Mouse (Mus musculus) kidney, adult 2 months (tissue): ENCODE results near the gene Erh.

ENCODE experiments used
- CTCF ChIP-seq: fragments of 200-500 bp; conservative IDR thresholded peaks from 2 replicates; pipeline ENCODE4 v1.5.1; 2011; ENCODE audit warnings: low read depth, mild to moderate bottlenecking, control low read depth, low read length, moderate library complexity, mixed read lengths; ENCODE audit not compliant: insufficient read depth, insufficient read length
- POLR2A ChIP-seq: fragments of 200-500 bp; IDR thresholded peaks from one replicate; pipeline ENCODE4 v1.6.1; 2011; ENCODE audit warnings: low read depth, low read length, control low read depth

- TF ChIP-seq CTCF (no peak), POLR2A (no peak)
Observed at GRCm38 (mm10) chr12:80601597-80602269, 42.4 kb downstream of the Erh start.
